Mouse (Mus musculus) embryonic facial prominence, embryonic 15.5 days (tissue): ENCODE data around the gene Gm10271. TPM values are rescaled to one million over a fixed set of nuclear protein-coding genes. Genes with fewer than 3 reads are reported as not detected.

ENCODE experiments used
- ATAC-seq: fragments of 200-750 bp; cut with Nextera tagmentation; 2 replicates; pipeline ENCODE4 v1.8.0; 2017; ENCODE audit warnings: low read depth, moderate TSS enrichment; ENCODE audit not compliant: insufficient number of reproducible peaks, low FRiP score, low TSS enrichment
- H3K27ac ChIP-seq: fragments of 300-500 bp; sonication (generic); replicated peaks from 2 replicates; pipeline ENCODE4 v1.5.1; 2015; ENCODE audit warnings: mild to moderate bottlenecking, inconsistent platforms
- H3K27me3 ChIP-seq: fragments of 300-500 bp; sonication (generic); 2 replicates; pipeline ENCODE4 v1.6.1; 2015; ENCODE audit warnings: inconsistent platforms
- H3K36me3 ChIP-seq: fragments of 300-500 bp; sonication (generic); 2 replicates; pipeline ENCODE4 v1.6.1; 2015; ENCODE audit warnings: mild to moderate bottlenecking, inconsistent platforms
- H3K4me1 ChIP-seq: fragments of 300-500 bp; sonication (generic); 2 replicates; pipeline ENCODE4 v1.6.1; 2015; ENCODE audit warnings: inconsistent platforms
- H3K4me2 ChIP-seq: fragments of 300-500 bp; sonication (generic); replicated peaks from 2 replicates; pipeline ENCODE4 v1.6.1; 2015; ENCODE audit warnings: mild to moderate bottlenecking, inconsistent platforms
- H3K4me3 ChIP-seq: fragments of 300-500 bp; sonication (generic); replicated peaks from 2 replicates; pipeline ENCODE4 v1.5.1; 2015; ENCODE audit warnings: mild to moderate bottlenecking, inconsistent platforms
- H3K9ac ChIP-seq: fragments of 300-500 bp; sonication (generic); 2 replicates; pipeline ENCODE4 v1.6.1; 2015; ENCODE audit warnings: inconsistent platforms
- H3K9me3 ChIP-seq: fragments of 300-500 bp; sonication (generic); replicated peaks from 2 replicates; pipeline ENCODE4 v1.6.1; 2016; ENCODE audit warnings: inconsistent platforms
- WGBS: fragments of 180-500 bp; shearing (Covaris S2); methylation state at CpG from one replicate; pipeline ENCODE4 v1.1.7; 2015; 5-methylcytosine and 5-hydroxymethylcytosine counted together
- polyA plus RNA-seq: library from polyadenylated mRNA; unstranded; fragments of >200 nt; fragmentation: Nextera tagmentation; extraction: Ambion mirVana; gene quantifications from 2 replicates; pipeline ENCODE4 v1.2.1, GENCODE M21; 2015

Gene Gm10271
- polyA plus RNA-seq, 1 experiment from 2014 or later, result not detected

DNA sequence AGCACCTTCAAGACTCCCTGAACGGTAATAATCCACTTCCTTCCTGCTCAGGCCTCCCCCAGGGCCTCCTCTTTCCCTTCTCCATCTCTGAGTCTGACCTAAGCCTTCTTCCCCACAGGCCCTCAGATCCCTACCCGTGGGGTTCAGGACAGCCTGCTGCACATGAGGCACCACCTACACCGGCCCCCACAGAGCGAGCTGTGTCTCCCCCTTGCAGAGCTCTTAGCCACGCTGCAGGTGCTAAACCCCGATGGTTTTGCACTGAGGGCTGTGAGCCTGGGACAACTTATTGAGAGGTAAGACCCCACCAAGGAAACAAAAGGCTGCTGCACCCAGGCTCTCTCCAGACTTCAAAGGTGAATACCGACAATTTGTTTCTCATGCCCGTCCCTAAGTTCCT is 55.8 kb downstream of the Gm10271 start:
- no peak overlapping the region for H3K27ac ChIP-seq
- H3K27me3 ChIP-seq, result no peaks in the 10 kb centered on the region
- WGBS, result 75% methylated on average over 8 of the region's 8 CpGs
- ATAC-seq, result no peak
- H3K9me3 ChIP-seq, result no peaks in the 10 kb centered on the region
- H3K4me2 ChIP-seq, result no peak overlapping the region
- 0 out of 2 replicates have a peak, but pooled peaks cover 14% of the 10 kb centered on the region for H3K36me3 ChIP-seq
- H3K9ac ChIP-seq, result no peak overlapping the region
- H3K4me3 ChIP-seq, result no peak overlapping the region
- peaks cover 9% of the 10 kb centered on the region for H3K4me1 ChIP-seq

- no peak overlapping the region for H3K4me2 ChIP-seq
- no peak overlapping the region for H3K27ac ChIP-seq
- H3K36me3 ChIP-seq, result peaks cover 24% of the 10 kb centered on the region
- H3K27me3 ChIP-seq, result no peaks in the 10 kb centered on the region
- H3K4me3 ChIP-seq, result no peak overlapping the region
- no peak for ATAC-seq
- H3K4me1 ChIP-seq, result peaks cover 9% of the 10 kb centered on the region
- H3K9ac ChIP-seq, result no peak overlapping the region
- H3K9me3 ChIP-seq, result no peaks in the 10 kb centered on the region
- 91% methylated on average over 8 of the region's 8 CpGs for WGBS
Measured at GRCm38 (mm10) chr10:116915286-116915685, 57.1 kb downstream of the Gm10271 start.

- no peak for ATAC-seq
- Histone ChIP-seq H3K4me2 (no peak overlapping the region), H3K4me1 (peaks cover 9% of the 10 kb centered on the region), H3K4me3 (no peak overlapping the region), H3K27ac (no peak overlapping the region), H3K36me3 (peaks cover 31% of the 10 kb centered on the region), H3K9me3 (no peaks in the 10 kb centered on the region), H3K9ac (no peak overlapping the region), H3K27me3 (no peaks in the 10 kb centered on the region)
- 84% methylated on average over 9 of the region's 9 CpGs for WGBS
Measured at GRCm38 (mm10) chr10:116914586-116914985, 57.8 kb downstream of the Gm10271 start.

- no peak overlapping the region for H3K9ac ChIP-seq
- no peak for ATAC-seq
- H3K4me2 ChIP-seq, result no peak overlapping the region
- no peaks in the 10 kb centered on the region for H3K27me3 ChIP-seq
- H3K4me3 ChIP-seq, result no peak overlapping the region
- 74% methylated on average over 17 of the region's 17 CpGs for WGBS
- H3K36me3 ChIP-seq, result peaks cover 39% of the 10 kb centered on the region
- H3K27ac ChIP-seq, result peak overlapping the region; percentile 48; the same call in 1 of the 2 replicates
- peaks cover 9% of the 10 kb centered on the region for H3K4me1 ChIP-seq
- no peaks in the 10 kb centered on the region for H3K9me3 ChIP-seq
Measured at GRCm38 (mm10) chr10:116913647-116914273, 58.6 kb downstream of the Gm10271 start.

DNA sequence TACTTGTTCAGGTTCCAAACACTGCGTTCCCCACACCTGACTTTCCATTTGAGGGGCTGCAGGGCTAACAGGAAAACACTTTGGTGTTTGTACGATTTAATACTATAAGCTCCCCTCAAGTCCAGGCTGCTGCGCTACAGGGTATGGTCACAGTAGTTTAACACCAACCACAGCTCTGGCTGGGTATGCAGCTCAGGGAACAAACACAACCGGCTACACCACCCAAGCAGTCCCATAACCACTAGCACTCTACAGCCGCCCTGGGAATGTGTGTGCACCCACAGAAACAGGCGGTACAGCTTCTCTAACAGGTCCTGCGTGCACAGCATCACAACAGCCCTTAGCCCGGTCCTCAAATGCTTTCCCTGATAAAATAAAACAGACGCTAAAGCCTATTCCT is 59.6 kb downstream of the Gm10271 start:
- Histone ChIP-seq H3K4me2 (no peak overlapping the region), H3K4me3 (no peak overlapping the region), H3K9me3 (no peaks in the 10 kb centered on the region), H3K27ac (peak overlapping the region; percentile 49; the same call in 1 of the 2 replicates), H3K27me3 (no peaks in the 10 kb centered on the region), H3K36me3 (peaks cover 44% of the 10 kb centered on the region), H3K9ac (no peak overlapping the region), H3K4me1 (peaks cover 9% of the 10 kb centered on the region)
- 41% methylated on average over 9 of the region's 9 CpGs for whole genome bisulfite sequencing
- peak; percentile 72 for ATAC-seq

DNA sequence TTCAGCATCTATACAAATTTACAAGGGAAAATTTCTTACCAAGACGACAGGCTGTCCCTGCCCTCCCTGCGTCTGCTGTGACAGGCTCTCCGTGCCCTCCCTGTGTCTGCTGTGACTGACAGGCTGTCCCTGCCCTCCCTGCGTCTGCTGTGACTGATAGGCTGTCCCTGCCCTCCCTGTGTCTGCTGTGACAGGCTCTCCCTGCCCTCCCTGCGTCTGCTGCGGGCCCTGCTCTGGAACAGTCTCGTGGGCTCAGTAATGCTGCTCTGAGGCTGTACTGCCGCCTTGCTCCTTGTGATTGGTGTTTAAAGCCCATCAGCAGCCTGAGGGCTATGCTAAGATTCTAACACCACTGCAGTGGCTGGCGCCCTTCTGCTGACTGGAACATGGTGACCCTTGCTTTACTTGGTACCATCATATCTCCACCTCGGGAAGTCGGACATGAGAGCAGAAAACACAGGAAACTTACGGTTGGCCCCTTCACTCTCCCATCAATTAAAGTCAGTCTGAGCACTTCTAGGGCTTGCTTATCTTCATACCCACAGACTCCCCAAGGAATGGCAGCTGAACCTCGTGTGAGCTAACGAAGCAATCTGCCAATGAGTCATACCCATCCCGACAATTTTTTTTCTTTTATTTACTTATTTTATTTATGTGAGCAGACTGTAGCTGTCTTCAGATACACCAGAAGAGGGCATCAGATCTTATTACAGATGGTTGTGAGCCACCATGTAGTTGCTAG is 63.3 kb downstream of the Gm10271 start:
- Histone ChIP-seq H3K9ac (no peak overlapping the region), H3K4me3 (no peak overlapping the region), H3K9me3 (no peaks in the 10 kb centered on the region), H3K27me3 (no peaks in the 10 kb centered on the region), H3K4me2 (no peak overlapping the region), H3K27ac (no peak overlapping the region), H3K4me1 (peaks cover 9% of the 10 kb centered on the region), H3K36me3 (peaks cover 73% of the 10 kb centered on the region)
- WGBS, result 68% methylated on average over 15 of the region's 15 CpGs
- no peak for ATAC-seq

Other genes starting within 250 kb of the Gm10271 start
- gene Myrfl, start 75.7 kb downstream of the Gm10271 start, polyA plus RNA-seq, result 0.12 and 0.24 TPM in 2 replicates
- 33.1 and 36.0 TPM in 2 replicates for gene Rab3ip, start 21.8 kb downstream of the Gm10271 start, polyA plus RNA-seq
- 2.2 and 2.8 TPM in 2 replicates for gene Best3, start 13.7 kb upstream of the Gm10271 start, polyA plus RNA-seq
- 0.11 TPM in 1 of 2 replicates, not detected in the other for gene Lrrc10, start 72.7 kb upstream of the Gm10271 start, polyA plus RNA-seq
- gene Cct2, start 91.2 kb upstream of the Gm10271 start, polyA plus RNA-seq, result 231 and 233 TPM in 2 replicates
- gene Frs2, start 175.9 kb upstream of the Gm10271 start, polyA plus RNA-seq, result 21.7 and 22.2 TPM in 2 replicates